Mouse (Mus musculus) olfactory bulb, adult 2 months (tissue): Measurements from ENCODE around the gene CN725425.

Source experiments
- CTCF ChIP-seq: fragments of 200-500 bp; IDR thresholded peaks from 2 replicates; pipeline ENCODE4 v1.5.1; 2012; ENCODE audit warnings: low read depth, mild to moderate bottlenecking, low read length, moderate library complexity; ENCODE audit not compliant: insufficient read depth
- POLR2A ChIP-seq: fragments of 200-500 bp; IDR thresholded peaks from 2 replicates; pipeline ENCODE4 v1.6.1; 2012; ENCODE audit warnings: mild to moderate bottlenecking, low read depth, low read length, moderate library complexity; ENCODE audit not compliant: insufficient read depth

- TF ChIP-seq POLR2A (no peak), CTCF (no peak)
Measured at GRCm38 (mm10) chr15:91172193-91172592, 27.1 kb upstream of the CN725425 start.
